Mouse (Mus musculus): Measurements from ENCODE around the gene Cypt1.

Cypt1 gene

GRCm38 (mm10) chrX:16522569-16522968 is at the start of gene Cypt1:
TSS of gene Cypt1 (plus strand) at chrX:16522869.
- DNase-seq, result no peak

GRCm38 (mm10) chrX:16546806-16547205 is 24.1 kb downstream of the Cypt1 start:
- no peak for DNase-seq

- DNase-seq, result no peak
Observed at GRCm38 (mm10) chrX:16557061-16557460, 34.4 kb downstream of the Cypt1 start.

- DNase-seq, result no peak
Observed at GRCm38 (mm10) chrX:16558501-16558900, 35.8 kb downstream of the Cypt1 start.
